Mouse (Mus musculus): ENCODE data around the gene Creb3. TPM values are rescaled to one million over a fixed set of nuclear protein-coding genes. Genes with fewer than 3 reads are reported as not detected.
"Not testable (repeated sequence)": the region's sequence is repeated elsewhere in the genome, so short reads cannot be mapped to it uniquely, and the experiment has no call there.

Creb3 gene
- 10 to 100 TPM; 38.4 to 52.4 TPM for total RNA-seq (2021)
- long read RNA-seq, experiment 1, transcript Creb3-201 (9 exons, 1,884 nt): major isoform, 40 of 44 reads
- long read RNA-seq, experiment 1, partial matches to known transcripts: 1 of 44 reads
- long read RNA-seq, experiment 1, other reads (novel, unspliced or antisense): 2 of 44 reads
- long read RNA-seq, experiment 2, transcript Creb3-201 (9 exons, 1,884 nt): major isoform, 27 of 29 reads
- long read RNA-seq, experiment 2, partial matches to known transcripts: 0 of 29 reads
- long read RNA-seq, experiment 2, other reads (novel, unspliced or antisense): 2 of 29 reads

GRCm38 (mm10) chr4:43561997-43562768 is at the start of gene Creb3, which contains the start of gene Tln1:
Gene Creb3, plus strand, starts transcription at chr4:43562332.
Gene Tln1, minus strand, starts transcription at chr4:43562691.
- DNase-seq: peak; percentile 97 to 98

DNA sequence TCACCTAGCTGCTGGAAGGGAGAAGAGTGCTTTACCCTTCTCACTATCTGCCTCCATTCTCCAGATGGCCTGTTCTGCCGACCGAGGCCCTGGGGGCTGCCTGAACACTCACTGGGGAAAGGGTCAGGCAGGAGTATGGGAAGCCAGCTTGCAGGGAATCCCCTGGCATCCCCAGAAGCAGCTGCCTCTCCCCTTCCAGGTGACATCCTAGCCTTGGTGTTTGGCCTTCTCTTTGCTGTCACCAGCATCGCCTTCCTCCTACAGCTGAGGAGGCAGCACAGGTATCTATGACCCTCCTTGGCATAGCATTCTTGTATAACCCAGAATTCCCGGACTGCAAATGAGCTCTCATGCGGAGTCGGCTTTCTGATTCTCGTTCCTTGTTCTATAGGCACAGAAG is 49.5 kb upstream of the Creb3 start:
- DNase-seq: no peak

GRCm38 (mm10) chr4:43513300-43513699 is 48.8 kb upstream of the Creb3 start:
- DNase-seq: no peak

GRCm38 (mm10) chr4:43513791-43514190 is 48.3 kb upstream of the Creb3 start:
- no peak for DNase-seq

DNA sequence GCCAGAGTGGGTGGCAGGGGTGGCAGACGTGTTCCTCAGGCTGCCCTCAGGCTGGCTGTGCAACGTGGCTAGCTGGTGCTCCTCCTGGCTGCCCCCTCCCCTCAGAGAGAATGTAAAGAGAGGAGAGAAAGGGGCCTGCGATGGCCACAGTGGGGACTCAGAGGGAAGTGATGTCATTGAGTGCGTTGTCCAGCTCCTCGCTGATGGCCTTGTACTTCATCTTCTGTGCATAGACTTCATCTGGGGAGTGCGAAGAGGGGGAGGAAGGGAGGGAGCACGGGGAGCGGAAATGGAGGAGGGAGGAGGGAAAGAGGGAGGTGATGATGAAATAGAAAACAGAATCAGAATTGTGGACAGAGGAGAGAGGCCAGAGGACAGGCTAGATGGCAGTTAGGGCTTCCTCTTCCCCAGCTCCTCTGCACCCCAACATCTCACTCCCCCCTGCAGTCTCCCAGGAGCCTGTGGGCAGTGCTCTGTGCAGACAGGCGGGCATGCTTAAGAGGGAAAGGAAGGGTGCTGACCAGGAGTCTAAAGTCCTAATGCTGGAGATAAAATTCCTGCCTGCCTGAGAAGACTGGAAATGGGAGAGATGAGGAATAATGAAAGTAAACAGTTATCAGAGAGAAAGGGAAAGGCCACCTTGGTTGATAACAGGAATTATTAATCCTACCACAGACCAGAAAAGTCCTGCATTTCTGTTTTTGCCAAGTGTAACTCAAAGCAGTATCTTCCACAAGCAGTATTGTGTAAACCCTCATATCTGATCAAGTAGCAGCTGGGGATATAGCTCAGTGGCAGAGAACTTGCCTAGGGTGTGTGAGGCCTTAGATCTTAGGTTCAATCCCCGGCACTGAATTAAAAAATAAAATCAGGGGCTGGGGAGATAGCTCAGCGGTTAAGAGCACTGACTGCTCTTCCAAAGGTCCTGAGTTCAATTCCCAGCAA is 46.1 kb upstream of the Creb3 start:
- no peak for DNase-seq

DNA sequence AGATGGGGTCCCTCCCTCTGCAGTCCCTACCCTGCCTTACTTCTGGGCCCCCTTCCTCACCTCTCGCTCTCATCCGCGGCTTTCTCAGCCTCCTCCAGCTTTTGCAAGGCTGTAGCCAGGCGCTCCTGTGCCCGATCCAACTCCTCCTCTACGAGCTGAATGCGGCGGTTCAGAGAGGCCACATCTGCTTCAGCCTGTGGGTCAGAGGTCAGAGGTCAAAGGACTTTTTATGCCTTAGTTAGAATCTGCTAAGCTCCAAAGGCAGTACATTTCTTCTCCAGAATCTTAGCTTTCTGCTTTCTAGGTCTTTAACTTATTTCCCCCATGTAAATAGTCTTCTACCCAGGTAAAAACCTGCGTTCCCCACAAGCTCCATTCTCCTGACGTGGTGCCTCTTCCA is 42.6 kb upstream of the Creb3 start:
- DNase-seq: no peak

DNA sequence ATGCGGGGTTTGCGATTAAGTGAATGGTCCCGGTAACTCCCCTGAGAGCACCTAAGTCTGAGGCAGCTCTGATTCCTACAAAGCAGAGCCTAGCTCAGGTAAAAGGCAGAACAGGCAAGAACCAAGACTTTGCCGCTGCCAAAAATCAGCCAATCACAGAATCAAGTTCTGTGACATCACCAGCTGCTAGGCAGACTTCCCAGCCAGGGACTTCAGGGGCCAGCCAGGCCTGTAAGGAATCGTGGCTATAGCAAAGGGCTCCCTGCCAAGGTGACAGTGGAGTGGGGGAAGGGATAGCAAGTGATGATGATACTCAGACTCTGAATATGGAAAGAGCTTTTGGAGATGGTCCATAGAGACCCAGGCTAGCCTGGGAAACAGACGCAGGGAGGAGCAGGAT is 42.2 kb upstream of the Creb3 start:
- DNase-seq: peak; percentile 88 to 98

DNA sequence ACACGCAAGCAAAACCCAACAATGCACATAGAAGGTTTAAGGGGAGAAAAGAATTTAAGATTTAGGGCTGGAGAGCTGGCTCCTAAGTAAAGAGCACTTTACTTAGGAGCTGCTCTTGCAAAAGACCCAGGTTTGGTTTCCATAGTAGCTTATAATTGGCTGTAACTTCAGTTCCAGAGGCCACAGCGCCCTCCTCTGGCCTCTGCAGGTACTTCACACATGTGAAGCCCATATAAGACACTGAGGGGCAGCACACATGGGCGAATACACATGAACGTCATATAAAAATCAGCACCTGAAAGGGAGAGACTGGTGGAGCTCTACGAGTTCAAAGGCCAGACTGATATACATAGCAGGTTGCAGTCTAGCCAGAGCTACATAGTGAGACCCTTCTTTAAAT is 34.3 kb upstream of the Creb3 start:
- DNase-seq: no peak

GRCm38 (mm10) chr4:43528487-43528886 is 33.6 kb upstream of the Creb3 start:
- DNase-seq: no peak

- DNase-seq: peak in 1 of 2 experiments; percentile 30
Measured at GRCm38 (mm10) chr4:43530081-43530501, 32.0 kb upstream of the Creb3 start.

DNA sequence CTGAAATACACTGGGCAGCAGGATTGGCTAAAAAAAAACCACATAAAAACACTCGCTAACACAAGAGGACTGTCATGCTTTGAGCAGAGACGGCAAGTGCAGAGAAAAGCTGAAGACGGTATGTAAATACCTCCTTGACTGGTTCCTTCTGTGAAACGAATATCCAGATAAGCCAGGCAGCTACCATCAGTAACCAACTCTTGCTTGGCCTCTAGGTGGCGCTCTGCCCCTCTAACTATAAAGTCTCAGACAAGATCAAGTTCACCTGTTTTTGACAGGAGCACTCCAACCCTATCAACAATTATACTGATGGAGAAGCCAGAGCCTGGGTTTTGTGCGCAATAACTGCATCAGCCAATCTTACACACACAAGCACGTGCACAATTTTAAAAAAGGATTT is 31.6 kb upstream of the Creb3 start:
- DNase-seq: peak; percentile 71 to 87

DNA sequence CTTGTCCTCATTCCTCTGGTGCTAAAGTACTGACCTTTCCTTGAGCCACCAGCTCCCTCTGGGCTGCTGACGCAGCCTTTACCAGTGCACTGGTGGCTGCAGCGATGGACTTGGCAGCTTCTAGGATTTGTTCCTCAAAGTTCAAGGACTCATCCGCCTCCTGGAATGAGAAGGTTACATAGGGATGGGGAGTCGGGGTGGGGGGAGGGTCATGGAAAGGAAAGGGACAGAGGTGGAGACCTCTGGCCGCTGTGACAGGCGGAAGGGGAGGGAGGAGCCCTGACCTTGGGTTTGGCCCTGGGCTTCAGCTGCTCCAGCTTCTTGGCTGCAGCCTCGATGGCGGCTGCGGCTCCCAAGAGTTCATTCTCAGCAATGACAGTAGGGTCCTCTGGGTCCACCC is 28.9 kb upstream of the Creb3 start:
- no peak for DNase-seq

DNA sequence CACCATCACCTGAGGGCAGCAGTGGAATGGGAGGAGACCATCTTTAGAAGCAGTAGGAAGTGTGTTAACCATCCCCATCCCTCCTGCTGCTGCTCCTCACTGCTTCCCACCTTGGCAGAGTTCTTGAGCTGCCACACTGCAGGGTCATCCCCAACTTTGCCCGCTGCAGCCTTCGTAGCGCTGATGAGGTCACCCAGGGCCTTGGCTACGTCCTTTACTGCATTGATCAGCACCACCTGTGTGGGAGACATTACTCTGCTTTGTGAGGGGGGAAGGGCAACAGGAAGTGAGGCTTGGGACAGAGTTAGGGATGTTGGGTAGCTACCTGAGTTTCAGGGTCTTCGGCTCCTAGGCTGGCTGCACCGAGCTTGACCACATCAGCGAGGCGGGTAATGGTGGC is 26.5 kb upstream of the Creb3 start:
- DNase-seq: no peak

- no peak for DNase-seq
Measured at GRCm38 (mm10) chr4:43536031-43536430, 26.1 kb upstream of the Creb3 start.

DNA sequence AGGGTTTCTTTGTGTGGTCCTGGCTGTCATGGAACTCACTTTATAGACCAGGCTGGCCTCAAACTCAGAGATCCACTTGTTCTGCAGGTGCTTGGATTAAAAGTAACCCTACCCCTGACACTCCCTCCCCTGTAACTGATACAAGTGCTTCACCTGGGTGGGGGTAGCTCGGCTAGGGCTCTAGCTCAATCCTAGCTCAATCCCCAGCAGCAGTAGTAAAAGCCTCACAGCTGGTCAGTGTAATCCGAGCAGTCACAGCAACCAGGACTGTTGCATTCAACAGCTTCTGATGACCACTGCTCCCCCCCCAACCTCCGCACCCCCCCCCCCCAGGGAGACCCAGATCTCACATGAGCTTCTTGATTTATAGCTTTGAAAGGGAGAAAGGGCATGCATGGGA is 20.1 kb upstream of the Creb3 start:
- DNase-seq: no peak

- DNase-seq: peak in 1 of 2 experiments; percentile 42
Measured at GRCm38 (mm10) chr4:43546375-43547047, 15.6 kb upstream of the Creb3 start.

- DNase-seq: no peak
Measured at GRCm38 (mm10) chr4:43547160-43547559, 15.0 kb upstream of the Creb3 start.

DNA sequence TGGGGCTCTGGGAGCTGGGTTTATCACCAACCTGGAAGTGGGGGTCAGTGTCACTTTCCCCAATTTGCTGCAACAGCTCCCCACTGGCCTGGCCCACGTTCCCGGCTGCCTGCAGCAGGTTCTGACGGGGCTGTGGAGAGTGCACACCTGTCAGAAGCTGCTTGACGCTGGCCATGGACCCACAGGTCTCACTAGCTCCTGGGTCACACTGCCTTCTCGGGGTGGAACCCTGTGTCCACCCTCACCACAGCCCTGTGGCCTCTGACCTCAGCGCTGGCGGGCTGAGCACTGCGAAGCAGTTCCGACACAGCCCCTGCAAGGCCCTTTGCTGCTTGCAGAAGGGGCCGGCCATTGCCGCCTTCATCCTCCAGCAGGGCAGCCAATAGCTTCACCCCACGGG is 13.1 kb upstream of the Creb3 start:
- no peak for DNase-seq

GRCm38 (mm10) chr4:43551854-43552253 is 10.3 kb upstream of the Creb3 start:
- DNase-seq: not testable (repeated sequence)

DNA sequence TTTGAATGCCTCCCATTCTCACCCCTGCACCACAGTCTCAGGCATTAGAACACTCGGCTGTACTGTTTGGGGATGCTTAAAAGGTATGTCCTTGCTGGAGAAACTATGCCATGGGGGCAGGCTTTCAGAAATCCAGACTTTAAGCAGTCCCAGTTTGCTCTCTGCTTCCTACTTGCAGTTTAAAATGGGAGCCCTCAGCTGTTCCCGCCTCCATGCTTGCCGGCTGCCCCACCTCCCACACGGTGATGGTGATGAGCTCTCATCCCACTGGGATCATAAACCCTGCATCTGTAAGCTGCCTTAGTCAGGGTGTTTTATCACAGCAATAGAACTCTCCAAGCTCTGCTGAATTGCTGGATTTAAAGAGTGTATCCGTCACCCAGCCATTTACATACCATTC is 9.7 kb upstream of the Creb3 start:
- DNase-seq: no peak

GRCm38 (mm10) chr4:43553891-43554290 is 8.2 kb upstream of the Creb3 start:
- DNase-seq: no peak

- DNase-seq: no peak
Measured at GRCm38 (mm10) chr4:43555926-43556325, 6.2 kb upstream of the Creb3 start.
